Mouse (Mus musculus) kidney, postnatal 0 days (tissue): Measurements from ENCODE around the gene Serpine1. TPM values are rescaled to one million over a fixed set of nuclear protein-coding genes. Genes with fewer than 3 reads are reported as not detected.

ENCODE experiments used
- ATAC-seq: fragments of 200-750 bp; cut with Nextera tagmentation; replicated peaks from 2 replicates; pipeline ENCODE4 v1.8.0; 2017; ENCODE audit warnings: low read depth, moderate number of reproducible peaks, moderate TSS enrichment, moderate library complexity; ENCODE audit not compliant: low FRiP score
- DNase-seq: peaks from one replicate; pipeline ENCODE4 v3.0.0-alpha.2; 2016; ENCODE audit warnings: low spot score
- H3K27ac ChIP-seq: fragments of 300-500 bp; sonication (generic); 2 replicates; pipeline ENCODE4 v1.5.1; 2014; ENCODE audit warnings: mild to moderate bottlenecking
- H3K27me3 ChIP-seq: fragments of 300-500 bp; sonication (generic); 2 replicates; pipeline ENCODE4 v1.6.1; 2014; ENCODE audit warnings: low read length, mixed read lengths; ENCODE audit not compliant: insufficient read depth
- H3K36me3 ChIP-seq: fragments of 300-500 bp; sonication (generic); 2 replicates; pipeline ENCODE4 v1.6.1; 2014; ENCODE audit warnings: low read length, mixed read lengths; ENCODE audit not compliant: insufficient read depth
- H3K4me1 ChIP-seq: fragments of 300-500 bp; sonication (generic); replicated peaks from 2 replicates; pipeline ENCODE4 v1.6.1; 2014; ENCODE audit warnings: antibody characterized with exemption, low read length, mixed read lengths; ENCODE audit not compliant: insufficient read depth
- H3K4me2 ChIP-seq: fragments of 300-500 bp; sonication (generic); 2 replicates; pipeline ENCODE4 v1.6.1; 2014; ENCODE audit warnings: mild to moderate bottlenecking, low read length, moderate library complexity, mixed read lengths
- H3K4me3 ChIP-seq: fragments of 300-500 bp; sonication (generic); replicated peaks from 2 replicates; pipeline ENCODE4 v1.5.1; 2014; ENCODE audit warnings: low read depth, low read length
- H3K9ac ChIP-seq: fragments of 300-500 bp; sonication (generic); 2 replicates; pipeline ENCODE4 v1.6.1; 2014; ENCODE audit warnings: low read depth, low read length
- H3K9me3 ChIP-seq: fragments of 300-500 bp; sonication (generic); replicated peaks from 2 replicates; pipeline ENCODE4 v1.6.1; 2016; ENCODE audit warnings: low read length, inconsistent platforms, mixed read lengths
- CTCF ChIP-seq: IDR thresholded peaks from 2 replicates; pipeline ENCODE4 v1.5.1; 2016; ENCODE audit warnings: antibody characterized with exemption, low read depth, mild to moderate bottlenecking, moderate library complexity
- WGBS: fragments of 180-500 bp; shearing (Covaris S2); extraction: QIAGEN DNeasy Blood & Tissue Kit; methylation state at CpG from one replicate; pipeline ENCODE4 v1.1.7; 2014; 5-methylcytosine and 5-hydroxymethylcytosine counted together
- polyA plus RNA-seq: library from polyadenylated mRNA; unstranded; fragments of >200 nt; fragmentation: Nextera tagmentation; extraction: Ambion mirVana; gene quantifications from 2 replicates; pipeline ENCODE4 v1.2.1, GENCODE M21; 2015

The Serpine1 gene
- polyA plus RNA-seq, 1 experiment from 2014 or later, result 0.05 TPM

DNA sequence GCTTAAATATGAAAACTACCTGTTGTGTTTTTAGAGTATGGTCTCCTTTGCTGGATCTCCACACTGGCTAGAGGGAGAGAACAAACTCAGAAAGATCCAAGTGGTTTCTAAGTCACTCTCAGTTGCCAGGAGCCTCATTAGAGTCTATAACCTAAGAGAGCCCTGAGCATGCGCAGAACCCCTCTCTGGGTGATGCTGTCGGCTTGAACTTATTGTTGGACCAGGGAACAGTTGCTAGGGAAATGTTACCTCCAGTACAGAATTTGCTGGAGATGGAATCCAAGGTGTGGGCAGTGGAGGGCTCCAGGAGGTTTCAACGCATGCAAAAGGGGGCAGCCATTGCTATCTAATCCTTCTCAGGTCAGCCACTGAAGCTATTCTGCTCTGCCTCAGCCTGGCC, 47.8 kb downstream of the Serpine1 start:
- 55% methylated on average over 3 of the region's 3 CpGs for WGBS
- no peak overlapping the region for H3K9ac ChIP-seq
- H3K36me3 ChIP-seq, result no peaks in the 10 kb centered on the region
- no peak for DNase-seq
- H3K27me3 ChIP-seq, result peaks cover 42% of the 10 kb centered on the region
- H3K4me2 ChIP-seq, result no peak overlapping the region
- ATAC-seq, result no peak
- H3K9me3 ChIP-seq, result no peaks in the 10 kb centered on the region
- no peak overlapping the region for H3K4me3 ChIP-seq
- TF ChIP-seq CTCF, result no peak
- H3K4me1 ChIP-seq, result 0 out of 2 replicates have a peak, but pooled peaks cover 2% of the 10 kb centered on the region
- no peak overlapping the region for H3K27ac ChIP-seq

DNA sequence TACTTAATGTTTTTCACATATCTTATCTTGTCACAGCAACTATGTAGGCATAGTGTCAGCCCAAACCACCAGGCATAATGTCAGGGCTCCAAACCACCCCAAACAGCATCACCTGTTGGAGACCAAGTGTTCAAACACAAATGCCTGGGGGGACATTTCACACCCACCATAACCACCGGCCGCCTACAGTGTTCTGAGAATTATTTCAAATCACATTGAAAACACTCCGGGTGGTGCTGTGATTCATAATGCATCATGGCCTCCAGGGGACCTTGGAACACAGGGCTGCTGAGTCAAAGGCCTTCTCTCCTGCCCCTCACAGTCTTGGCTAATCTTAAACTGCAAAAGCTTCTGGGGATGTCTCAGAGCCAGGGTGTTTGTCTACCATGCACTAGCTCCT, 56.2 kb downstream of the Serpine1 start:
- no peak overlapping the region for H3K27ac ChIP-seq
- H3K36me3 ChIP-seq, result no peaks in the 10 kb centered on the region
- 90% methylated on average over 3 of the region's 3 CpGs for WGBS
- no peak for TF ChIP-seq CTCF
- H3K27me3 ChIP-seq, result no peaks in the 10 kb centered on the region
- no peak overlapping the region for H3K4me3 ChIP-seq
- no peaks in the 10 kb centered on the region for H3K9me3 ChIP-seq
- DNase-seq (no peak), ATAC-seq (no peak)
- H3K4me2 ChIP-seq, result no peak overlapping the region
- H3K4me1 ChIP-seq, result no peaks in the 10 kb centered on the region
- no peak overlapping the region for H3K9ac ChIP-seq

DNA sequence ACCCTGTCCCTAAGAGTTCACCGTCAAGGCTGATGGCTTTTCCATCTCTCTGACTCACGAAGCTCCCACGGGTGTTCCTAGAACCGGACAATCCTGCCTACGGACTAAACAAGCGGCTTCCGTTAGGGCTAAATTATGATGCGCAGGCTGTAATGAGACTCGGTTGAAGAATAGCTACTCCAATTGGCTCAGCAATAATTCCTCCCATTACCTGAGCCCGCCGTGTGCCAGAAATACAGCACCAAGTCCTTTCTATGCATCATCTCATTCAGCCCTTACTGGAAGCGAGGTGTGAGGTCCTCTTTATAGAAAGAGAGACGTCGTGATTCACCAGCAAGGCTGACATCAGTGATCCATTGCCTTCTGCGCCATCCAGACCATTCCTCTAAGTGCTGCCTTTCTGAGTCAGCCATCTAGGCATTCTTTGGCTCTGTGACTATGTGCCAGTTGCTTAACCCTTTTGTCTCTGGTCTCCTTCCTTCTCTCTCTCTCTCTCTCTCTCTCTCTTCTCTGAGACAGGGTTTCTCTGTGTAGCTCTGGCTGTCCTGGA, 59.6 kb downstream of the Serpine1 start:
- Histone ChIP-seq H3K9me3 (no peaks in the 10 kb centered on the region), H3K4me1 (no peaks in the 10 kb centered on the region), H3K27ac (no peak overlapping the region), H3K9ac (no peak overlapping the region), H3K4me3 (no peak overlapping the region), H3K27me3 (no peaks in the 10 kb centered on the region), H3K4me2 (no peak overlapping the region), H3K36me3 (no peaks in the 10 kb centered on the region)
- 70% methylated on average over 15 of the region's 15 CpGs for WGBS
- TF ChIP-seq CTCF, result no peak
- no peak for DNase-seq
- no peak for ATAC-seq

Other genes starting within 250 kb of the Serpine1 start
- 39.1 and 47.1 TPM in 2 replicates for gene Col26a1, start 189.1 kb downstream of the Serpine1 start, polyA plus RNA-seq
- 74.4 and 75.8 TPM in 2 replicates for gene Ift22, start 164.1 kb downstream of the Serpine1 start, polyA plus RNA-seq
- gene Fis1, start 119.0 kb downstream of the Serpine1 start, polyA plus RNA-seq, result 362 and 384 TPM in 2 replicates
- gene Cldn15, start 105.7 kb downstream of the Serpine1 start, polyA plus RNA-seq, result 11.9 and 12.6 TPM in 2 replicates
- gene Plod3, start 85.2 kb downstream of the Serpine1 start, polyA plus RNA-seq, result 30.6 and 32.0 TPM in 2 replicates
- gene Znhit1, start 84.2 kb downstream of the Serpine1 start, polyA plus RNA-seq, result 86.5 and 91.1 TPM in 2 replicates
- gene Vgf, start 45.9 kb downstream of the Serpine1 start, polyA plus RNA-seq, result 0.21 and 0.42 TPM in 2 replicates
- 160 and 172 TPM in 2 replicates for gene Ap1s1, start 26.1 kb downstream of the Serpine1 start, polyA plus RNA-seq
- gene Trim56, start 43.9 kb upstream of the Serpine1 start, polyA plus RNA-seq, result 7.9 and 9.2 TPM in 2 replicates
- gene Muc3, start 77.1 kb upstream of the Serpine1 start, polyA plus RNA-seq, result 0.24 TPM in 2 replicates
- 0.09 and 0.13 TPM in 2 replicates for gene Muc3a, start 140.1 kb upstream of the Serpine1 start, polyA plus RNA-seq
- 6.5 and 7.4 TPM in 2 replicates for gene Ache, start 215.3 kb upstream of the Serpine1 start, polyA plus RNA-seq
- gene Ufsp1, start 222.4 kb upstream of the Serpine1 start, polyA plus RNA-seq, result 11.4 and 12.8 TPM in 2 replicates
- 68.0 and 77.7 TPM in 2 replicates for gene Srrt, start 235.4 kb upstream of the Serpine1 start, polyA plus RNA-seq
- gene Trip6, start 242.1 kb upstream of the Serpine1 start, polyA plus RNA-seq, result 74.8 and 75.6 TPM in 2 replicates